Mouse (Mus musculus) cortical plate, adult 2 months (tissue): ENCODE measurements around the gene Nell1. TPM values are rescaled to one million over a fixed set of nuclear protein-coding genes. Genes with fewer than 3 reads are reported as not detected.

ENCODE experiments used
- H3K27ac ChIP-seq: fragments of 200-500 bp; 2 replicates; pipeline ENCODE4 v1.5.1; 2012; ENCODE audit warnings: low read length, control low read depth, inconsistent platforms; ENCODE audit not compliant: insufficient read depth
- H3K4me1 ChIP-seq: fragments of 200-500 bp; 2 replicates; pipeline ENCODE4 v1.6.1; 2011; ENCODE audit warnings: low read length; ENCODE audit not compliant: control insufficient read depth, insufficient read depth
- H3K4me3 ChIP-seq: fragments of 200-500 bp; 2 replicates; pipeline ENCODE4 v1.5.1; 2011; ENCODE audit warnings: mild to moderate bottlenecking, low read length, control low read depth; ENCODE audit not compliant: insufficient read depth
- CTCF ChIP-seq: fragments of 200-500 bp; IDR thresholded peaks from 2 replicates; pipeline ENCODE4 v1.5.1; 2011; ENCODE audit warnings: mild to moderate bottlenecking, control low read depth, low read length; ENCODE audit not compliant: insufficient read depth; ENCODE audit errors: extremely low read depth
- POLR2A ChIP-seq: fragments of 200-500 bp; IDR thresholded peaks from 2 replicates; pipeline ENCODE4 v1.6.1; 2011; ENCODE audit warnings: mild to moderate bottlenecking, low read length, control low read depth; ENCODE audit not compliant: insufficient read depth; ENCODE audit errors: extremely low read depth
- polyA plus RNA-seq: library from polyadenylated mRNA; depleted of rRNA; stranded (reverse); fragments of >200 nt; gene quantifications from 2 replicates; pipeline ENCODE4 v1.2.3, GENCODE M21; 2012

The Nell1 gene
- polyA plus RNA-seq, 1 experiment, result 27.7 TPM

- TF ChIP-seq POLR2A (no peak), CTCF (no peak)
- H3K27ac ChIP-seq, result no peak overlapping the region
- H3K4me1 ChIP-seq, result no peaks in the 10 kb centered on the region; the same call in 1 of the 2 replicates
- H3K4me3 ChIP-seq, result no peak overlapping the region
Observed at GRCm38 (mm10) chr7:50228273-50228672, 253.6 kb downstream of the Nell1 start.

GRCm38 (mm10) chr7:50241213-50241612 is 266.5 kb downstream of the Nell1 start:
- Histone ChIP-seq H3K4me3 (no peak overlapping the region), H3K27ac (no peak overlapping the region)

GRCm38 (mm10) chr7:50241634-50242273 is 267.1 kb downstream of the Nell1 start:
- H3K4me3 ChIP-seq, result no peak overlapping the region
- TF ChIP-seq POLR2A, result no peak
- no peak for TF ChIP-seq CTCF
- H3K27ac ChIP-seq, result no peak overlapping the region
- no peaks in the 10 kb centered on the region; the same call in 1 of the 2 replicates for H3K4me1 ChIP-seq

More at GRCm38 (mm10) chr7:50241213-50241612, 266.5 kb downstream of the Nell1 start:
- no peak for TF ChIP-seq CTCF
- TF ChIP-seq POLR2A, result no peak
- H3K4me1 ChIP-seq, result no peaks in the 10 kb centered on the region; the same call in 1 of the 2 replicates

- no peak overlapping the region for H3K4me3 ChIP-seq
- no peaks in the 10 kb centered on the region for H3K4me1 ChIP-seq
- TF ChIP-seq CTCF (no peak), POLR2A (no peak)
- no peak overlapping the region for H3K27ac ChIP-seq
Observed at GRCm38 (mm10) chr7:50253166-50253565, 278.5 kb downstream of the Nell1 start.

GRCm38 (mm10) chr7:50260016-50260415 is 285.4 kb downstream of the Nell1 start:
- TF ChIP-seq CTCF (no peak), POLR2A (no peak)
- Histone ChIP-seq H3K4me1 (no peaks in the 10 kb centered on the region), H3K27ac (no peak overlapping the region), H3K4me3 (no peak overlapping the region)

GRCm38 (mm10) chr7:50295508-50295907 is 320.8 kb downstream of the Nell1 start:
- no peak overlapping the region for H3K27ac ChIP-seq
- H3K4me3 ChIP-seq, result no peak overlapping the region
- TF ChIP-seq POLR2A, result no peak
- no peak for TF ChIP-seq CTCF
- no peaks in the 10 kb centered on the region for H3K4me1 ChIP-seq

- Histone ChIP-seq H3K4me1 (no peaks in the 10 kb centered on the region), H3K27ac (no peak overlapping the region), H3K4me3 (no peak overlapping the region)
- TF ChIP-seq CTCF (no peak), POLR2A (no peak)
Observed at GRCm38 (mm10) chr7:50338226-50338625, 363.6 kb downstream of the Nell1 start.

GRCm38 (mm10) chr7:50338757-50339156 is 364.1 kb downstream of the Nell1 start:
- Histone ChIP-seq H3K4me1 (no peaks in the 10 kb centered on the region), H3K4me3 (no peak overlapping the region), H3K27ac (no peak overlapping the region)
- TF ChIP-seq POLR2A (no peak), CTCF (no peak)

GRCm38 (mm10) chr7:50351564-50351963 is 376.9 kb downstream of the Nell1 start:
- TF ChIP-seq POLR2A (no peak), CTCF (no peak)
- H3K4me1 ChIP-seq, result no peaks in the 10 kb centered on the region

GRCm38 (mm10) chr7:50357213-50357612 is 382.5 kb downstream of the Nell1 start:
- H3K4me1 ChIP-seq, result no peaks in the 10 kb centered on the region
- TF ChIP-seq POLR2A, result no peak
- no peak for TF ChIP-seq CTCF
- no peak overlapping the region for H3K27ac ChIP-seq
- H3K4me3 ChIP-seq, result no peak overlapping the region

More at GRCm38 (mm10) chr7:50351564-50351963, 376.9 kb downstream of the Nell1 start:
- no peak overlapping the region for H3K27ac ChIP-seq
- H3K4me3 ChIP-seq, result no peak overlapping the region

- Histone ChIP-seq H3K4me1 (no peaks in the 10 kb centered on the region), H3K4me3 (no peak overlapping the region), H3K27ac (no peak overlapping the region)
- no peak for TF ChIP-seq CTCF
- TF ChIP-seq POLR2A, result no peak
Observed at GRCm38 (mm10) chr7:50362039-50362438, 387.4 kb downstream of the Nell1 start.
